Mouse (Mus musculus) lung, embryonic 14.5 days (tissue): ENCODE data around the gene Npcd. TPM values are rescaled to one million over a fixed set of nuclear protein-coding genes. Genes with fewer than 3 reads are reported as not detected.

ENCODE experiments used
- ATAC-seq: fragments of 200-750 bp; cut with Nextera tagmentation; 2 replicates; pipeline ENCODE4 v1.8.0; 2017; ENCODE audit warnings: mild to moderate bottlenecking, moderate TSS enrichment, moderate library complexity; ENCODE audit not compliant: insufficient read depth
- DNase-seq: peaks from one replicate; pipeline ENCODE4 v3.0.0-alpha.2; 2015
- H3K27ac ChIP-seq: fragments of 300-500 bp; sonication (generic); 2 replicates; pipeline ENCODE4 v1.5.1; 2014; ENCODE audit warnings: low read depth, mild to moderate bottlenecking, moderate library complexity
- H3K27me3 ChIP-seq: fragments of 300-500 bp; sonication (generic); 2 replicates; pipeline ENCODE4 v1.6.1; 2014; ENCODE audit warnings: low read length, control low read depth; ENCODE audit not compliant: insufficient read depth
- H3K36me3 ChIP-seq: fragments of 300-500 bp; sonication (generic); 2 replicates; pipeline ENCODE4 v1.6.1; 2014; ENCODE audit warnings: control low read depth; ENCODE audit not compliant: insufficient read depth
- H3K4me1 ChIP-seq: fragments of 300-500 bp; sonication (generic); 2 replicates; pipeline ENCODE4 v1.6.1; 2014; ENCODE audit warnings: antibody characterized with exemption, control low read depth; ENCODE audit not compliant: insufficient read depth
- H3K4me2 ChIP-seq: fragments of 300-500 bp; sonication (generic); 2 replicates; pipeline ENCODE4 v1.6.1; 2014; ENCODE audit warnings: mild to moderate bottlenecking
- H3K4me3 ChIP-seq: fragments of 300-500 bp; sonication (generic); 2 replicates; pipeline ENCODE4 v1.5.1; 2014; ENCODE audit warnings: low read depth, low read length
- H3K9ac ChIP-seq: fragments of 300-500 bp; sonication (generic); 2 replicates; pipeline ENCODE4 v1.6.1; 2014
- H3K9me3 ChIP-seq: fragments of 300-500 bp; sonication (generic); 2 replicates; pipeline ENCODE4 v1.6.1; 2016; ENCODE audit warnings: low read depth, low read length, control low read depth
- CTCF ChIP-seq: IDR thresholded peaks from 2 replicates; pipeline ENCODE4 v1.5.1; 2016; ENCODE audit warnings: antibody characterized with exemption, low read depth
- WGBS: fragments of 180-500 bp; shearing (Covaris S2); extraction: QIAGEN DNeasy Blood & Tissue Kit; methylation state at CpG from one replicate; pipeline ENCODE4 v1.1.7; 2014; 5-methylcytosine and 5-hydroxymethylcytosine counted together
- polyA plus RNA-seq: library from polyadenylated mRNA; unstranded; fragments of >200 nt; fragmentation: Nextera tagmentation; extraction: Ambion mirVana; gene quantifications from 2 replicates; pipeline ENCODE4 v1.2.1, GENCODE M21; 2014

The Npcd gene
- polyA plus RNA-seq, 1 experiment from 2014 or later = not detected

DNA sequence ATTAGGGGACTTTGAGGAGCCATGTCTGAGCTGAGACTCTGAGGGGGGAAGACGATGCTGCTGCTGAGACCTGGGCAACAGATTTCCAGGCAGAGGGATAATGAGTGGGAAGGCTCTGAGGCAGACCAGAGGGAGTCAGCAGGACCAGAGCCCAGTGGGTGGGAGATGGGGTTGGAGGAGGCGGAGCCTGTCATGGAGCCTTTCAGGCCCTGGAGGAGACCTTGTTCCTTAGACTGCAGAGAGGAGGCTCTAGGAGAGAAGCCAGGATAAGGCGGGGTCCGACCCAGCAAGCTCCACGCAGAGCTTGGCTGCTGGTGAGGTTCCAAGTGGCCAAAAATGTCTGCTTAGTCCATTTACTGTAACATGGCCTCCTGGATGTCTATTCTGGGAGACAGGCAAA lies 13.1 kb upstream of the Npcd start:
- Histone ChIP-seq H3K9ac (no peak overlapping the region), H3K4me2 (no peak overlapping the region), H3K9me3 (no peaks in the 10 kb centered on the region), H3K27me3 (no peaks in the 10 kb centered on the region), H3K27ac (no peak overlapping the region), H3K4me3 (no peak overlapping the region), H3K36me3 (no peaks in the 10 kb centered on the region), H3K4me1 (peaks cover 9% of the 10 kb centered on the region; the same call in 1 of the 2 replicates)
- WGBS = 24% methylated on average over 5 of the region's 5 CpGs
- DNase-seq (peak; percentile 61), ATAC-seq (peak; percentile 80)
- TF ChIP-seq CTCF = no peak

GRCm38 (mm10) chr15:79845986-79846385 lies 11.9 kb upstream of the Npcd start:
- H3K9ac ChIP-seq = no peak overlapping the region
- no peak overlapping the region for H3K27ac ChIP-seq
- no peak overlapping the region for H3K4me2 ChIP-seq
- DNase-seq = no peak
- peaks cover 9% of the 10 kb centered on the region; the same call in 1 of the 2 replicates for H3K4me1 ChIP-seq
- no peak for TF ChIP-seq CTCF
- ATAC-seq = no peak
- no peaks in the 10 kb centered on the region for H3K36me3 ChIP-seq
- H3K4me3 ChIP-seq = no peak overlapping the region
- H3K9me3 ChIP-seq = no peaks in the 10 kb centered on the region
- WGBS = 42% methylated on average over 4 of the region's 4 CpGs
- no peaks in the 10 kb centered on the region for H3K27me3 ChIP-seq

DNA sequence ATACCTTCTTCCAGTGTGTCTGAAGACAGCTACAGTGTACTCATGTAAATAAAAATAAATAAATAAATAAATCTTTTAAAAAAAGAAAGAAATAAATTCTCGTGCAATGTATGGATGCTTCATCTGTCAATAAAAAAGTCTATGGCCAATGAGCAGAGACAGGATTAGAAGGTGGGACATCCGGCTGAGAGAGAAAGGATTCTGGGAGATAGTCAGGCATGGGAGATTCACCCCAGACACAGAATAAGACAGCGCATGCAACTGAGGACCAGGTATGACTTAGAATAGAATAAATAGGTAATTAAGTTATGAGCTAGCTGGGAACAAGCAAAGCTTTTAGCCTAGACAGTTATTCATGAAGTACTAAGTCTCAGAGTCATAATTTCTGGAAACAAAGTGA lies 8.9 kb upstream of the Npcd start:
- 87% methylated on average over 3 of the region's 3 CpGs for WGBS
- H3K27ac ChIP-seq = no peak overlapping the region

DNA sequence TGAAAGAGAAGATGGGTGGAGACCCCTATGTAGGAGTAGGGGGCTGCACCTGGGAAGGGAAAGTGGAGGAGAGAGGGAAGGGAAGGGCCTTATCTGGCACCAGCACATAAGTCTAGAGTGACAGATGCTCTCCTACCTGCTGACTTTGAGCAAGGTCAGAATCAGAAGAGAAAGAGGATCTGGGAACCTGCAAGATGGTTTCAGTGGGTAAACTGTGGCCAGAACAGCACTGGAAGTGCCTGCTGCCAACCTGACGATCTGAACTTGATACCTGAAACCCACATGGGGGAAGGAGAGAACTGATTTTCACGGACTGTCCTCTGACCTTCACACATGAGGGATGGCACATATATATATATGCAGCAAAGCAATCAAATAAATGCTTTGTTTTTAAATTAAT lies 6.2 kb upstream of the Npcd start:
- Histone ChIP-seq H3K27me3 (no peaks in the 10 kb centered on the region), H3K9ac (no peak overlapping the region), H3K4me2 (no peak overlapping the region), H3K27ac (no peak overlapping the region), H3K36me3 (no peaks in the 10 kb centered on the region), H3K4me1 (peaks cover 7% of the 10 kb centered on the region; the same call in 1 of the 2 replicates), H3K4me3 (no peak overlapping the region), H3K9me3 (no peaks in the 10 kb centered on the region)
- 50% methylated on average over 2 of the region's 2 CpGs for whole genome bisulfite sequencing
- ATAC-seq (no peak), DNase-seq (no peak)
- no peak for TF ChIP-seq CTCF

More for the DNA sequence above, 8.9 kb upstream of the Npcd start:
- DNase-seq (no peak), ATAC-seq (no peak)
- Histone ChIP-seq H3K4me1 (peaks cover 9% of the 10 kb centered on the region; the same call in 1 of the 2 replicates), H3K9ac (no peak overlapping the region), H3K36me3 (no peaks in the 10 kb centered on the region), H3K27me3 (no peaks in the 10 kb centered on the region), H3K4me2 (no peak overlapping the region), H3K4me3 (no peak overlapping the region), H3K9me3 (no peaks in the 10 kb centered on the region)
- no peak for TF ChIP-seq CTCF

GRCm38 (mm10) chr15:79834881-79835260 lies 834 bp upstream of the Npcd start:
- ATAC-seq (no peak), DNase-seq (peak; percentile 56)
- no peaks in the 10 kb centered on the region for H3K27me3 ChIP-seq
- peak overlapping the region; percentile 73 for H3K4me2 ChIP-seq
- H3K4me3 ChIP-seq = peak overlapping the region; percentile 64; the same call in 1 of the 2 replicates
- peak overlapping the region; percentile 91 for H3K27ac ChIP-seq
- H3K36me3 ChIP-seq = peaks cover 13% of the 10 kb centered on the region
- peaks cover 12% of the 10 kb centered on the region; the same call in 1 of the 2 replicates for H3K4me1 ChIP-seq
- H3K9me3 ChIP-seq = no peaks in the 10 kb centered on the region
- H3K9ac ChIP-seq = peak overlapping the region; percentile 29; the same call in 1 of the 2 replicates
- 34% methylated on average over 9 of the region's 9 CpGs for WGBS
- no peak for TF ChIP-seq CTCF

- Histone ChIP-seq H3K4me3 (peak overlapping the region; percentile 64), H3K9ac (peak overlapping the region; percentile 62), H3K4me2 (peak overlapping the region; percentile 73), H3K4me1 (peaks cover 12% of the 10 kb centered on the region; the same call in 1 of the 2 replicates), H3K27me3 (no peaks in the 10 kb centered on the region), H3K27ac (peak overlapping the region; percentile 86), H3K9me3 (no peaks in the 10 kb centered on the region), H3K36me3 (peaks cover 23% of the 10 kb centered on the region)
- DNase-seq (peak; percentile 85), ATAC-seq (peak; percentile 55)
- no peak for TF ChIP-seq CTCF
- WGBS = 0% methylated on average over 41 of the region's 41 CpGs
Measured at GRCm38 (mm10) chr15:79833251-79834050, 586 bp downstream of the Npcd start.

DNA sequence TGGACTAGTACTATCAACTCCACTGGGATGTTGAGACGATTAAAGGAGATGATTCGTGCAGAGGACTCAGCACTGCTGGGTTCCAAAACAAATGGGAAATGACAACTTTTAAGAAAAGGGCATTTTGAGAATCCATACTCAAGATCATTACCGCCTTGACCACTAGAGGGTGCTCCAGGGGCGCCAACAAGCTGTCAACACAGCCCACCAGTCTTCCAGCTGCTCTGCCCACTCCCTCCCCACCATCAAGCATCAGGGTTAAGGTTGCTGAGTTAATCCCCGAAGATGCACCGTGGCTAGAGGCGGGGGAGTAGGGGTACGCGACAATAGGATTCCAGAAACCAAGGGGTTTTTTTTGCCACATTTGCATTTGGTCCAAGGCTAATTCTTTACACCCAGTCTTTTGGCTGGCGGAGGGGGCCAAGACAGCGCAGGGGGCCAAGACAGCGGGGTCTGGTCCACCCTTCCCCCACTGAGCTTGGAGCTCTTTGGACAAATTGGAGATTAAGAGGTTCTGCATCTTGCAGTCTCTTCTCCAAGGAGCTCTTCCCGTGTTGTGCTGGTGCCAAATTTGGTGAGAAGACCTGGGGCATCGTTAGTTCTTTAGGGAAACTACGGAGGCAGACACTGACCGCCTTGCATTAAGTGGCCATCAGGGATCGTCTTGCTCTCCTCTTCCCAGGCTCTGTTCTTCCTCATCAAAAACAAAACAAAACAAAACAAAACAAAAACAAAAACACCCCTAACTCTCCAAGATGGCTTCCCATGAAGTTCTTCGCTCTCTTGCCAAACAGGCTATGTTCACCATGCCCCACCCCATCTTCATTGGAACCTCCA lies 1.8 kb downstream of the Npcd start:
- DNase-seq = peak; percentile 94
- Histone ChIP-seq H3K4me3 (peak overlapping the region; percentile 64), H3K9ac (peak overlapping the region; percentile 62; the same call in 1 of the 2 replicates), H3K36me3 (peaks cover 35% of the 10 kb centered on the region), H3K27ac (peak overlapping the region; percentile 86), H3K4me2 (peak overlapping the region; percentile 73), H3K9me3 (no peaks in the 10 kb centered on the region), H3K4me1 (peaks cover 12% of the 10 kb centered on the region; the same call in 1 of the 2 replicates), H3K27me3 (no peaks in the 10 kb centered on the region)
- TF ChIP-seq CTCF = peak; percentile 93
- WGBS = 31% methylated on average over 18 of the region's 18 CpGs
- no peak for ATAC-seq
